Mouse (Mus musculus): ENCODE measurements around the gene Ankrd63. TPM values are rescaled to one million over a fixed set of nuclear protein-coding genes. Genes with fewer than 3 reads are reported as not detected.
A peak's percentile ranks its signal among the peaks of the same experiment; 100 is the strongest.

Ankrd63 gene
- polyA plus RNA-seq, 1 experiment from 2014 or later: 0.16 TPM

DNA sequence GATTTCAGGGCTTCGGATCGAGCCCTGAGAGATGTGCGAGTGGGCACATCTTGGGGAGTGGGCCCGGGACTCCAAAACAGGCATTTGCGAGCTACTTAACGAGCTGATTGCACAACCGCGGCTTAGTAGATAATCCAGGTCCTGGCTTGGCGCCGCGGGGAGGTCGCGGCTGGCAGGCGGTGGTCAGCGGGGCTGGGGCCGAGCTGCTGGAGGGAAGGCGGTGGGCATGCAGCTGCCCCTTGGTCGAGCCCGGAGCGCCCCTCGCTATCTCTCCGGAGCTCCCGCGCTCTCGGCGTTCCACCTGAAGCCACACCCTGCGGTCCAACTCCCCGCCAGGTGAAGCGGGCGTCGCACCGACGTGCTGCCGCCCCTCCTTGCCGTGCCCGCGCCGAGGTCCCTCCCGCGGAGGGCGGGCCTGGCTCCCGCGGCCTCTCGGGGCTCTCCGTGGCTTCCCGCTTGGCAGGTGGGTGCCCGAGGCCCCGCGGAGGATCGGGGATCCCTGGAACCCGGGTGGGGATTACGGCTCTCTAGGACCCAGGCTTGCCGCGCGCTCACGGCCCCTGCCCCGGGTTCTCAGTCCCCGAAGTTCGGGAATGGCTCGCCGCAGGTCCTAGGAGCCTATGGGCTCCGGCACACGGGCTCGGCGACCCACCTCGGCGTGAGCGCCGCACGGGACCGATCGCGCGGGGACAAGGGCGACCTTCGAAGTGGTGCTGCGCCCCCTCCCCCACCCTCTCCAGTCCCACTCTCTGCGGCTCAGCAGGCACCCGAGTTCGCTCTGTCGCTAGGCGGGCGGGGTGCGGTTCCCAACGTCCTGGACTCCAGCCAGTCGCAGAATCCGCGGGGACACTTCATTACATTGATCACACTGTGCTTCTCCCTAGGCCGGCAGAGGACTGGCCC, 26.7 kb downstream of the Ankrd63 start:
- peak overlapping the region; percentile 71 for H3K4me3 ChIP-seq
- peak overlapping the region; percentile 74 for H3K27ac ChIP-seq
- H3K36me3 ChIP-seq: no peaks in the 10 kb centered on the region
- H3K27me3 ChIP-seq (ENCODE audit: insufficient read depth, poor library complexity, severe bottlenecking): peaks cover 99% of the 10 kb centered on the region
- peaks cover 26% of the 10 kb centered on the region for H3K4me1 ChIP-seq
- no peak for DNase-seq (ENCODE audit: low spot score)
- H3K9me3 ChIP-seq: no peaks in the 10 kb centered on the region
- under 1% methylated on average over 86 of the region's 89 CpGs for WGBS

DNA sequence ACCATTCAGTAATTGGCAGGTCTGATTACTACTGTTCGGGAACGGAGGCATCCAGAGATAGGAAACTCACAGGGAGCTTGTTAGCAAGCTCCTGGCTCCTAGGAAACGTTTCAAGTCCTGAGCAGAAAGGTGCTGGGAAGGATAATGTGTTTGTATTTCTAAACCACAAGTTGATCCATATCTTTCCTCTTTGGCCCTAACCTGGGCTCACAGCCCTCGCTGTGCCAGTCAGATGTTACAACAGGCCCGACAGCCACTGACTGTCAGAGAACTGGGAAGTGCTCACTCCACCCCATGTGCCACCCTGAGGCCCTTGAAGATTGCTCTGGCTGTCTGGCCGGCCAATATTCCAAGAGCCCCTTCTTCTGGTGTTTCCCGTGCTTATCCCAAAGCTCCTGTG, 29.3 kb downstream of the Ankrd63 start:
- no peak for DNase-seq (ENCODE audit: low spot score)
- 7% methylated on average over 7 of the region's 7 CpGs for whole genome bisulfite sequencing
- Histone ChIP-seq H3K4me1 (peaks cover 32% of the 10 kb centered on the region), H3K27ac (no peak overlapping the region), H3K4me3 (no peak overlapping the region), H3K27me3 (ENCODE audit: insufficient read depth, poor library complexity, severe bottlenecking) (peaks cover 96% of the 10 kb centered on the region), H3K9me3 (no peaks in the 10 kb centered on the region), H3K36me3 (no peaks in the 10 kb centered on the region)

DNA sequence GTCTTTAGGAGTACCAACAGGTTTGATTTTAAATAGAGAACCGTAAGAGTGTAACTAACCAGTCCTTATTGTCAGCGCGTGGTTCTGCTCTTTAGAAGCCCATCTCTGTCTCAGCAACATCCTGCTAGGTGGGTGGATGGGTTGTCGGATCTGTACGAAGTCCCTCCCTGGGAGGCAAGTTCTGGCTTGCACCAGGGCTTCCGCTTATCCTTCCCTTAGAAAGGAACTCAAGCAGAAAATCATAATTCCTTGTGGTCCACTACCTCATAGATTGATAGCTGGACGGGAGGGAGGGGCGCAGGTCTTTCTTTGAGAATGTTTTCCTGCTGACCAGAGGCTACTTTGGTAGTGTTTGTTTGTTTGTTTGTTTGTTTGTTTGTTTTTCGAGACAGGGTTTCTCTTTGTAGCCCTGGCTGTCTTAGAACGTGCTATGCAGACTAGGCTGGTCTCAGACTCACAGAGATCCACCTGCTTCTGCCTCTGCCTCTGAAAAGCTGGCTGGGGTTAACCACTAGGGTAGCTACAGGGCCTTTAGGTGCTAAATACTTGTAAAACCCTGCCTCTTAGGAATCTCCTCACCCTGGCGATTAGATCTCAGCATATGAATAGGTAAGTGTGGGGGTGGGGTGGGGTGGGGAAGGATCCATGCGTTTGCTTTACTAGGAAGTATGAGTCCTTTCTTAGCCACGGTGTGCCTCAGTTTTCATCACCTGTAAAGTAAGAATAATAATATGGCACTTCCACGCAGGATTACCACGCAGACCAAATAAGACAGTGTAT, 29.9 kb downstream of the Ankrd63 start:
- peaks cover 95% of the 10 kb centered on the region for H3K27me3 ChIP-seq (ENCODE audit: insufficient read depth, poor library complexity, severe bottlenecking)
- no peak for DNase-seq (ENCODE audit: low spot score)

DNA sequence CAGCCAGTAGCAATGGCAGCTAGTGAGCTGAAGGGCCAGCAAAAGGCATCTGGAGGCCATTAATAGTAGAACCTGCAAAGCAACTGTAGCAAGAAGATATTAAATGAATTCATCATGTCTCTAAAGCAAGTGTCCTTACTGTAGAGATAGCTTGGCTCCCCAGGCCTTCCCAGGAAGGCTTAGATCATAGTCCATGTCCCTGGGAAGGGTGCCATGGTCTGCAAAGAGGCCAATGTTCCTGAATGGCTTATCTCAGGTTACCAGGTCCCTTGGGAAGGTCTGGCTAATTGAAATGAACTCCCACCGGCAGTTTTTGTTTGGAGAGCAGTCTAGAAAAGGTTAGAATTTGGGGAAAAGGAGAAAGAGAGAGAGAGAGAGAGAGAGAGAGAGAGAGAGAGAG, 32.0 kb downstream of the Ankrd63 start:
- Histone ChIP-seq H3K36me3 (no peaks in the 10 kb centered on the region), H3K27me3 (ENCODE audit: insufficient read depth, poor library complexity, severe bottlenecking) (peaks cover 73% of the 10 kb centered on the region), H3K9me3 (no peaks in the 10 kb centered on the region), H3K4me1 (peaks cover 30% of the 10 kb centered on the region), H3K27ac (no peak overlapping the region), H3K4me3 (no peak overlapping the region)
- WGBS: 63% methylated on average over 1 of the region's 1 CpGs
- DNase-seq (ENCODE audit: low spot score): no peak

More for the DNA sequence above, 29.9 kb downstream of the Ankrd63 start:
- Histone ChIP-seq H3K9me3 (no peaks in the 10 kb centered on the region), H3K4me3 (no peak overlapping the region), H3K4me1 (peaks cover 32% of the 10 kb centered on the region), H3K36me3 (no peaks in the 10 kb centered on the region), H3K27ac (no peak overlapping the region)
- WGBS: 23% methylated on average over 15 of the region's 15 CpGs

DNA sequence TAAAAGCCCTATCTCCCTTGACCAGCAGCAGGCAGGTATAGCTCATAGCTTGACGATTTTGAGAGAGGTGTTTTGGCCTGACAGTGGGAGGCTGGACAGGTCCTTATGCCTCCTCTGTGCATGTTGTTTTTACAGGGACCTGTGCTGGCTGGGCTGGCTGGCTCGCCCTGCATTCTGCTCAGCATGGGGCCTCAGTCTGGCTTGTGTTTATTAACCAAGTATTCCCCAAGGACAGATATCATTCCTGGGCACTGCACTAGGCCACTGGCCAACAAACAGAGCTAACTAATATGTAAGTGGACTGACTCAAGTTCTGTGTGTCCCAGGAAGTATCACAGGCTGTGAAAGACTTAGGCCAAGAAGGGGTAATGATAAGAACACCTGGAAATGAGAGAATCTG, 34.0 kb downstream of the Ankrd63 start:
- H3K27me3 ChIP-seq (ENCODE audit: insufficient read depth, poor library complexity, severe bottlenecking): peaks cover 69% of the 10 kb centered on the region
- no peak overlapping the region for H3K27ac ChIP-seq
- no peak for DNase-seq (ENCODE audit: low spot score)
- H3K9me3 ChIP-seq: no peaks in the 10 kb centered on the region
- 32% methylated on average over 2 of the region's 2 CpGs for WGBS
- H3K4me3 ChIP-seq: no peak overlapping the region
- H3K36me3 ChIP-seq: no peaks in the 10 kb centered on the region
- H3K4me1 ChIP-seq: peaks cover 44% of the 10 kb centered on the region

DNA sequence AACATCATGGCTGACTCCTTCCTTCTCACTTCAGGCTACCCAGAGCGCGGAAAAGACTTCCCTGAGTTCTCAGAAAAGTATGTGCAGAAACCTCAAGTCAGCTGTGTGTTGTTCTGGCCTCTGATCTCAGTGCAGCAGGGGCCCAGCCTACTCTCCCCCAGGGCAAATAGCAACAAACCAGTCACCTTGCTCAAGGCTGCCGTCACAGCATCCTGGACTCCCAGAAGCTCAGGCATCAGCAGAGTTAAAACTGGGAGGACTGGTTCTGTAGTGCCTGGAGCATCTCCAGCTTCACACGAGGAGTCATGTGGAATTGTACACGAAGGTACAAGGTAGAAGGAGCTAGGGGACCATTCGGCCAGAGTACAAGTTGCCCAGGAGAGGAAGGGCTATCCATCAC, 34.5 kb downstream of the Ankrd63 start:
- Histone ChIP-seq H3K27me3 (ENCODE audit: insufficient read depth, poor library complexity, severe bottlenecking) (peaks cover 68% of the 10 kb centered on the region), H3K9me3 (no peaks in the 10 kb centered on the region), H3K4me3 (no peak overlapping the region), H3K4me1 (peaks cover 43% of the 10 kb centered on the region), H3K36me3 (no peaks in the 10 kb centered on the region), H3K27ac (no peak overlapping the region)
- WGBS: 74% methylated on average over 6 of the region's 6 CpGs
- no peak for DNase-seq (ENCODE audit: low spot score)

DNA sequence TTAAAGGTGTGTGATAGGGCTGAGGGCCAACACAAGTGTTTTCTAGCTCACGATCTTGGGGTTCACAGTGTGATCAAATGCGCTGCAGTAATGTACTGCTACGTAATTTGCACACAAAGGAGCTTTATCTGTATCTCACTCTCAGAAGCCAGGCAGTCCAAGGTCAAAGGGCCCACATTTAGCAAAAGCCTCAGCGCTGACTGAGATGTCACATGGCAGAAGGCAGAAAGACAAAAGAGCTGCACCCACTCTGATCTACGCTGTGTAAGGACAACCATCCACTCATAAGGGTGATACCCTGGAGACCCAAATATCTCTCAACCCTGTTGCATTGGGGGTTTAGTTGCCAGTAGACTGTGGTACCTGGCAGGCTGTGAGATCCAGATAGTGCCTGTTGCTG, 36.6 kb downstream of the Ankrd63 start:
- no peak for DNase-seq (ENCODE audit: low spot score)
- WGBS: 49% methylated on average over 5 of the region's 5 CpGs
- peak overlapping the region; percentile 36; the same call in 1 of the 2 replicates for H3K27ac ChIP-seq
- no peaks in the 10 kb centered on the region for H3K36me3 ChIP-seq
- no peak overlapping the region for H3K4me3 ChIP-seq
- no peaks in the 10 kb centered on the region for H3K9me3 ChIP-seq
- H3K27me3 ChIP-seq (ENCODE audit: insufficient read depth, poor library complexity, severe bottlenecking): peaks cover 68% of the 10 kb centered on the region
- H3K4me1 ChIP-seq: peaks cover 60% of the 10 kb centered on the region

DNA sequence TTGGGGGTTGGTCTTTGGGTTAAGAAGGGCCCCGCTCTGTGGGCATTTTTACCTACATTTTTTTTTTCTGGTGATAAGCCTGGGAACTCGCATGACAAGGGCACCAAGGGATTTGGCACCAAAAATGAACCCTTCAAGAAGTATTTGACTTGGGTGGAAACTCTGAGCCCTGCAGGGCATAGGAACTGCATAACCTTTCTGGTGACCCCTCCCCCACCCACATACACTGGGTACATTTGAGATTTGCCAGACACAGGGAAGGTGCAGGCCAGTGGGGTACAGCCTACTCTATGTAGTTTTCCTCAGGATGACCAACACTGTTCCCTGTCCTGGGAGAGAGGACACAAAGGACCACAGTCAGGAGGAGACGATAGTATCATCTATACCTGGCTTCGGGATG, 38.1 kb downstream of the Ankrd63 start:
- Histone ChIP-seq H3K4me3 (no peak overlapping the region), H3K4me1 (peaks cover 58% of the 10 kb centered on the region), H3K27me3 (ENCODE audit: insufficient read depth, poor library complexity, severe bottlenecking) (peaks cover 59% of the 10 kb centered on the region), H3K9me3 (no peaks in the 10 kb centered on the region), H3K27ac (no peak overlapping the region; the same call in 1 of the 2 replicates), H3K36me3 (no peaks in the 10 kb centered on the region)
- 82% methylated on average over 4 of the region's 4 CpGs for WGBS
- no peak for DNase-seq (ENCODE audit: low spot score)

DNA sequence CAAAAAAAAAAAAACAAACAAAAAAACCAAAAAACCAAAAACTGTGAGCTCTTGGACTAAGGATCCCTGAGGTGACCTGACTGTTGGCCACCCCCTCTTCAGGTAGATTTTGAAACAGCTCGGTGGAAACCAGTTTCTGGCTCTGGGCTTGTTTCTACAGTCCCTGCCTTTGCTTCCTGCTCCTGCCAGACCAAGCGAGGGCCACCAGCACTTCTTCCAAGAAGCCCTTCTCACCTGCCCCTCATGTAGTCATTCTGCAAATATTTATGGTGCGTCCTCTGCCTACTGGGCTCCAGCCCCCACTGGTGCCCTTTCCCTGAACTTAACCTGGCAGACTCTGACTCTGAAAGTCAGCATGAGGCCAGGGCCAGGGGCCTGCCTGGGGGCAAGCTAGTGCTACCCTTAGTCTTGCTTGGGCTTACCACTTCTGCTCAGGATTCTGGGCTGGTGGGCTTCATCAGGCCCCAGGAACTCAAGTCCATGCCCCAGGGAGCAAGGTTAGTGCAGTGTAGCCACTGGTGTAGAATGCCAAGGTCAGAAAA, 38.7 kb downstream of the Ankrd63 start:
- WGBS: 71% methylated on average over 3 of the region's 3 CpGs
- Histone ChIP-seq H3K4me3 (no peak overlapping the region), H3K27me3 (ENCODE audit: insufficient read depth, poor library complexity, severe bottlenecking) (peaks cover 56% of the 10 kb centered on the region), H3K9me3 (no peaks in the 10 kb centered on the region), H3K36me3 (no peaks in the 10 kb centered on the region), H3K4me1 (peaks cover 56% of the 10 kb centered on the region), H3K27ac (peak overlapping the region; percentile 32; the same call in 1 of the 2 replicates)
- DNase-seq (ENCODE audit: low spot score): no peak

DNA sequence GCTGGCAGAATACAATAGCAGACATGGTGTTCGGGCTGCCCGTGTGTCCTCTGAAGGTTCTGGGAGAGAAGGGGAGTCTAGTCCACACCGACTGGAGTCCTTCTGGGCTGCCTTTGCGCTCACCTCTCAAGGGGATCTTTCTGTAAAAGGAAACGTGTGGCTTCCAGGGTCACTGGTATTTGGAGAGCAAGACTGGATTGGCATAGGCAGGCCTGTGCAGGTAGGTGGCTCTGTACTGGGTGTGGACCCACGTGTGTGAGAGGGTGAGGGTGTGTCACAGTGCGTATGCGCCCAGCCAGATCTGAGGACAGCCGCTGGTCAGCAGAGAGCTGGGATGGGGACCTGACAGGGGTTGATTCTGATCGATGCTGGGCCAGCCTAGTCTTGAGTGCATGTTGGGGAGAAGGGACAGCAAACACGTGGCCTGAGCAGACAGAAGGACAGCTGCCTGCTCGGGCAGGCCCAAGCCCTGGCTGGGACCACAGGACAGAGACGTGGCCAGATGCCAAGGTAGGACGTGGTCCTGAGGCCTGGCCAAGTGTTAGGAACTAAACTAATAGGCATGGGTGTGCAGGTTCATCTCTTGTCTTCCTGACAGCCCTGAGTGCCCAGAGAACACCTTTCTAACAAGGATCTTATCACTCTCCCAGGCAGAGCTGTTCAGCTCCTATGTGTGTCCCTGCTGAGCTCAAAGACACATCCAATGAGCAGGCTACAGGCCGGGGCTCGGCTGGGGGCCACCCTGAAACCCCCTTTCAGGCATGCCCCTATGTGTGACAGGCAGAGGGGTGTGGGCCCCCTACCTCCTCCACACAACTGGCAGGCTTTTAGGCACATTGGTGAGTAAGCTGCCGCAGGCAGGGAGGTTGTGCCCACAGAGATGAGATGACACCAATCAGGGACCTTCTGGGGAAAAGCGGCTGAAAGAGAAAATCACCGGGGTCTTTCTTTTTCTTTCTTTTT, 39.7 kb downstream of the Ankrd63 start:
- DNase-seq (ENCODE audit: low spot score): peak; percentile 90
- Histone ChIP-seq H3K4me1 (peaks cover 60% of the 10 kb centered on the region), H3K36me3 (no peaks in the 10 kb centered on the region), H3K27me3 (ENCODE audit: insufficient read depth, poor library complexity, severe bottlenecking) (peaks cover 47% of the 10 kb centered on the region), H3K4me3 (peak overlapping the region; percentile 65), H3K27ac (peak overlapping the region; percentile 78), H3K9me3 (no peaks in the 10 kb centered on the region)
- WGBS: 43% methylated on average over 19 of the region's 19 CpGs

DNA sequence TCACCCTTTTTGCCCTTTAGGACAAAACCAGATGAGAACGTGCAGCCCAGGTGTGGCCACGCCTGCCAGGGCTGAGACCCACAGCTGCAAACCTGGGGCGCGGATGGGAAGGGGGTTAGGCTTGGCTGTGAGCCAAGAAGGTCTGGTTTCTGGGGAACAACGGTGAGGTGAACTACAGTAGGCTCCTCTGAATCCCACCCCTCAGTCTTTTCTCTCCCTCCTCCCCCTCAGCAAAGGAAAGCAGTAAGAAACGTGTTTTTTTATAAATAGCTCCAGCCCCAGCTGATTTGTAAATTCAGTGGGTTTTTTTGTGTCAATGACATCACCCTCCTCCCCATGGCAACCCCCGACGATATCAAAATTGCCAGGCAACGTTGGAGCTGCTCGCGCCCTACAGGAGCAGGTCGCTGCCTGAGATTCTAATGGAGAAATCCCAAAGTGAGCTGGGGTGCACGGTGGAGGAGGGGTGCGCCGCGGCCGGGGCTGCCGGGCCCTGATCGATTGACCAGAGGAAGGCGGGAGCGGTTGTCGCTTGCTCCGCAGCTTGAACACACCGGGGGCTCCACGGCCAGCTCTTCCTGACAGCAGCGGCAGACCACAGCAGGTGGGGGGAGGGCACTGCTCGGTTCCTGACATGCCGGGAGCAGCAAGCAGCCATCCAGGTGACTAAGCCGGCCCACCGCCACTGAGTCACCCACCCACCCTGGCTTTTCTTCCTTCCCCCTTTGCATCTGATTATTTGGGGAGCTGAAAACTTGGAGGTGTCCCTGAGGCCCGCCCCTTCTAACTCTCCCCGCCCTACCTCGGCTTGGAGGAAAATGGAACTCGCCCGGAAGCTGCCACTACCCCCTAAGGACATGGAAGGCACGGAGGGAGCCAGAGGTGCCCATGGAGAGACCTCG, 40.6 kb downstream of the Ankrd63 start, which contains the start of gene Pak6:
Pak6 (plus strand) TSS at position 402 of the 902 bp plus-strand sequence.
- Histone ChIP-seq H3K9me3 (no peaks in the 10 kb centered on the region), H3K27me3 (ENCODE audit: insufficient read depth, poor library complexity, severe bottlenecking) (peaks cover 46% of the 10 kb centered on the region), H3K27ac (peak within 1 kb of the TSS; percentile 78), H3K36me3 (no peaks in the 10 kb centered on the region), H3K4me3 (peak within 1 kb of the TSS; percentile 65), H3K4me1 (peaks cover 69% of the 10 kb centered on the region)
- WGBS: 3% methylated on average over 37 of the region's 37 CpGs
- DNase-seq (ENCODE audit: low spot score): no peak
